Mouse (Mus musculus): Measurements from ENCODE around the gene Eqtn.

The Eqtn gene

GRCm38 (mm10) chr4:94928743-94929142, at the start of gene Eqtn:
TSS of gene Eqtn (minus strand) at chr4:94928843.
- no peak for DNase-seq (ENCODE audit: low spot score)

- DNase-seq (ENCODE audit: low spot score): no peak
Observed at GRCm38 (mm10) chr4:94973321-94973720, 44.7 kb upstream of the Eqtn start.

- no peak for DNase-seq (ENCODE audit: low spot score)
Observed at GRCm38 (mm10) chr4:94952773-94953172, 24.1 kb upstream of the Eqtn start.

- no peak for DNase-seq (ENCODE audit: low spot score)
Observed at GRCm38 (mm10) chr4:94941221-94941855, 12.7 kb upstream of the Eqtn start.

- no peak for DNase-seq (ENCODE audit: low spot score)
Observed at GRCm38 (mm10) chr4:94901780-94902179, 26.9 kb downstream of the Eqtn start.

- no peak for DNase-seq (ENCODE audit: low spot score)
Observed at GRCm38 (mm10) chr4:94900744-94901143, 27.9 kb downstream of the Eqtn start.

Measured in yolk sac, embryonic 10.5 days (tissue).